Mouse (Mus musculus): Measurements from ENCODE around the gene Spata21. TPM values are rescaled to one million over a fixed set of nuclear protein-coding genes. Genes with fewer than 3 reads are reported as not detected.
A peak's percentile ranks its signal among the peaks of the same experiment; 100 is the strongest.

Gene Spata21
- total RNA-seq, 2 experiments from 2014 or later = not detected

- no peak for DNase-seq (ENCODE audit: low spot score)
Observed at GRCm38 (mm10) chr4:141074109-141074508, 14.0 kb upstream of the Spata21 start.

- DNase-seq (ENCODE audit: low spot score) = no peak
Observed at GRCm38 (mm10) chr4:141076761-141077506, 11.2 kb upstream of the Spata21 start.

GRCm38 (mm10) chr4:141077681-141078509, 10.2 kb upstream of the Spata21 start, which contains the start of gene Necap2:
Necap2 (minus strand) TSS chr4:141078357.
- peak; percentile 96 for DNase-seq (ENCODE audit: low spot score)

- no peak for DNase-seq (ENCODE audit: low spot score)
Observed at GRCm38 (mm10) chr4:141078510-141079137, 9.5 kb upstream of the Spata21 start.

- no peak for DNase-seq (ENCODE audit: low spot score)
Observed at GRCm38 (mm10) chr4:141086862-141087261, 1.3 kb upstream of the Spata21 start.

GRCm38 (mm10) chr4:141088714-141089113, 581 bp downstream of the Spata21 start:
- DNase-seq (ENCODE audit: low spot score) = no peak

- no peak for DNase-seq (ENCODE audit: low spot score)
Observed at GRCm38 (mm10) chr4:141095016-141095415, 6.9 kb downstream of the Spata21 start.

GRCm38 (mm10) chr4:141096710-141097109, 8.6 kb downstream of the Spata21 start:
- DNase-seq (ENCODE audit: low spot score) = no peak

- DNase-seq (ENCODE audit: low spot score) = no peak
Observed at GRCm38 (mm10) chr4:141098935-141099334, 10.8 kb downstream of the Spata21 start.

GRCm38 (mm10) chr4:141099956-141100355, 11.8 kb downstream of the Spata21 start:
- DNase-seq (ENCODE audit: low spot score) = no peak

GRCm38 (mm10) chr4:141101291-141101690, 13.2 kb downstream of the Spata21 start:
- no peak for DNase-seq (ENCODE audit: low spot score)

GRCm38 (mm10) chr4:141101855-141102254, 13.7 kb downstream of the Spata21 start:
- DNase-seq (ENCODE audit: low spot score) = no peak

GRCm38 (mm10) chr4:141106526-141107183, 18.5 kb downstream of the Spata21 start:
- no peak for DNase-seq (ENCODE audit: low spot score)

GRCm38 (mm10) chr4:141108196-141108732, 20.1 kb downstream of the Spata21 start:
- no peak for DNase-seq (ENCODE audit: low spot score)

GRCm38 (mm10) chr4:141113831-141114230, 25.7 kb downstream of the Spata21 start:
- DNase-seq (ENCODE audit: low spot score) = no peak

- DNase-seq (ENCODE audit: low spot score) = no peak
Observed at GRCm38 (mm10) chr4:141114521-141114981, 26.4 kb downstream of the Spata21 start.

- no peak for DNase-seq (ENCODE audit: low spot score)
Observed at GRCm38 (mm10) chr4:141115398-141115797, 27.3 kb downstream of the Spata21 start.

- no peak for DNase-seq (ENCODE audit: low spot score)
Observed at GRCm38 (mm10) chr4:141118691-141119090, 30.6 kb downstream of the Spata21 start.

GRCm38 (mm10) chr4:141120700-141121099, 32.6 kb downstream of the Spata21 start:
- no peak for DNase-seq (ENCODE audit: low spot score)

GRCm38 (mm10) chr4:141122663-141123062, 34.5 kb downstream of the Spata21 start:
- DNase-seq (ENCODE audit: low spot score) = no peak

GRCm38 (mm10) chr4:141123065-141123464, 34.9 kb downstream of the Spata21 start:
- DNase-seq (ENCODE audit: low spot score) = no peak

Data from gastrocnemius, adult 18-20 months (tissue).